Mouse (Mus musculus) 416B (cell line): ENCODE results near the gene Polr2h.
A peak's percentile ranks its signal among the peaks of the same experiment; 100 is the strongest.

Experiments used
- DNase-seq: peaks from one replicate; pipeline ENCODE4 v3.0.0; 2011; ENCODE audit warnings: low read depth

Polr2h gene

DNA sequence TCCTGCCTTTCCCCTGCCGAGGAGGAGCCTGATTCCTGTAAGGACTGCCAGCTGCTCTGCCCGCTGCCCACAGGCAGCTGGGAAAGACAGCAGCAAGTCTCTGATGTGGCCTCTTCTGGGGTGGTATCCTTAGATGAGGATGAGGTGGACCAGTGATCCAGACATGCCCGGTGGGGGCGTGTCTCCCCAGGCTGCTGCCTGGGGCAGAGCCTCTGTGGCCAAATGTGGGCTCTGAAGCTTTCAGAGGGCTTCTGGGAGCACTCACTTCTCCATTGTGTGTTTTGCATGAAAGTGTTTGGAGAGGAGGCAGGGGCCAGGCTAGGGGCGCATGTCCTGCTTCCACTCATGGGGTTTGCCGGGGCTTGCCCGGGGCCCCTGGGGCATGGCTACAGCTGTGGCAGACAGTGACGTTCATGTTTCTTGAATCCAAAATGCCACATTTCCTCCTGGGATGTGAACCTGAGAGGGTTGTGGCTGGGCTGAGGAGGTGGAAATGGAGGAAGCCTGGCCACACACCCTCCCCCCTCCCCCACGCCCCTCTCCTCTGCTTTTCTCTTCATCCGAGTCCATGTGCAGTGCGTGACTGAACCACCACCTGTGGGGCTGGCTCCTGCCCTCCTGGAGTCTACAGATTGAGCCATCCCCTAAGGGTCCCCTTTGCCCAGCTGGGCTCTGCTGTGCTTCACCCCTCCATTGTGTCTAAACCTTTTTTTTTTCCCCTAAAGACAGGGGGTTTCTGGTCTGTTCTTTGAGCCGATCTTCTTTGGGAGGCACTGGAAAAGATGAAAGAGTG is 15.5 kb upstream of the Polr2h start:
- DNase-seq = no peak

DNA sequence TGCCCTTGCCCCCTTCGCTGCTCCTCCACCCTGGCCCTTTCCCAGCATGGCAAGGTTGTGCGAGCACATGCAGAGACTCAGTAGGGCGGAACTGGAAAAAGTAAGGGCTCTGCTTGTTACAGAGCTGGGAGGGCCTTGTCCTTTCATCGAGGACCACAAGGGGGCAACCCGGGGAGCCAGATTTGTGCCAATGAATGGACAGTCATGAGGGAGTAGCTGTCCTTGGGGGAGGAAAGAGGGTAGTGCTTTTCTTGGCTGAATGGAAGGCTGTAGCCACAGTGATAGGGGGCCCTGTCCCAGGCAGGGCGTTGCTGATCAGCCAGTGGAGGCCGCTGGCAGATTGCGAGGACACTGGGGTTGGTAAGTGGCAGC is 15.0 kb upstream of the Polr2h start:
- DNase-seq = peak; percentile 74

DNA sequence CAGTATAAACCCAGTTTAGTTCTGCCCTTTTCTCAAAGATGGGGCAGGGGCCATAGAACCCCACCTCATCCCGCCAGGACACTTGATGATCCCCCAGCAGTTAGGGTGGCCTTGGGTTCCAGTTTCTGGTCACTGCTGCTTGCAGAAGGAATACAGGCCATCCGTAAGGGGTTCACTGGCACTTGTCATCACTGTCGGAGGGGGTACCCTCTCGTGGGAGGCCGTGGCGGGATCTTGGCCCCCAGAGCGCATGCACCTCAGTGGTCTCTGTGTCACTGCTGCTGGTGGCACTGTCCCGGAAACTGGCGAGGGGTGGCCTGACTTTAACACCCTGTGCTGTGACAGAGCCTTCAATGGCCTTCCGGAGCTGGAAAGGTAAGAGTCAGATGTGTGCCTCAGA is 14.4 kb upstream of the Polr2h start:
- DNase-seq = no peak

DNA sequence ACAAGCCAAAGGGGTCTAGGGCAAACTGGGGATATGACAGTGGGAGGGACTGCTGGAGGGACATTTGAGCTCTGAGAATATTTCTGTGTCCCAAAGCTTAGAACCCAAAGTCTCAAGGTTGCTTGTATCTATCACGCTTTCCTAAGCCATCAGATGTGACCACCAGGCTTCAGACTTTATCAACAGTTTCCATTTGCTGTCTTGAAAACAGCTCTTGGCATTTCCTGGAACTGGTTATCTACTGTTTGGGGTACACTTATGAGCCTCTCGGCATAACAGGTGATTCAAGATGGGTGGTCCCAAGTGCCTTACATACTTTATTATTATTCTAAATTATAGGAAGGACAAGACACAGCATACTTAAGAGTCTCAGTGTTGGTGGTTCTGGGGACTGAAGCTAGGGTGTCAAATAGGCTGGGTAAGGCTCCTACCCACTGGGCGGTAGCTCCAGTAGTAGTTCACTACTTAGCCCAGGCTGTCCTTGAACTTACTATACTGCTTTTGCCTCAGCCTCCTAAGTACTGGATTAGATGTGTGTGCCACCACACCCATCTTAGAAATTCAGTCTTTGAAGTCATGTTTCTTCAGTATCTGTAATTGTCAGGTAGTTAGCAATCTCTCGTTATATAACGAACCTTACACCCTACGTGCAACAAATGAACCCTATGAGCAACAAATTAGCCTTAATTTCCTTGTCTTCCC is 13.6 kb upstream of the Polr2h start:
- DNase-seq = no peak

DNA sequence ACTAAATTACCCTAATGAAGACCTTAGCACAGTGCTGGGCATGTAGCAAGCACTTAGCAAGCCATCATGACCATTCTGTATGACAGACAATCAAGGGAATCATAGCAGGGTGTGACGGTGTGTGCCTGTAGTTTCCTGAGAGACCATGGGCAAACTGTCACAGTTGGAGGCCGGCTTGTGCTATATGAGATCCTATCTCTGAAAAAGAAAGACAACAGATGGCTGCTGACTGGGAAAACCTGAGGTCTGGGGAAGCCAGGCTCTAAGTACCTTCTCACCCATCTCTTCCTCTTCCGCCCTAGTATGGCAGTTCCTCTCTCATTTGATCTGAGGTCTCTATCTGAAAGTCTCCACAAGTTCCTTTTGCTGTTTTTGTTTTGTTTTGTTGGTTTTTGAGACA is 11.7 kb upstream of the Polr2h start:
- peak; percentile 32 for DNase-seq

DNA sequence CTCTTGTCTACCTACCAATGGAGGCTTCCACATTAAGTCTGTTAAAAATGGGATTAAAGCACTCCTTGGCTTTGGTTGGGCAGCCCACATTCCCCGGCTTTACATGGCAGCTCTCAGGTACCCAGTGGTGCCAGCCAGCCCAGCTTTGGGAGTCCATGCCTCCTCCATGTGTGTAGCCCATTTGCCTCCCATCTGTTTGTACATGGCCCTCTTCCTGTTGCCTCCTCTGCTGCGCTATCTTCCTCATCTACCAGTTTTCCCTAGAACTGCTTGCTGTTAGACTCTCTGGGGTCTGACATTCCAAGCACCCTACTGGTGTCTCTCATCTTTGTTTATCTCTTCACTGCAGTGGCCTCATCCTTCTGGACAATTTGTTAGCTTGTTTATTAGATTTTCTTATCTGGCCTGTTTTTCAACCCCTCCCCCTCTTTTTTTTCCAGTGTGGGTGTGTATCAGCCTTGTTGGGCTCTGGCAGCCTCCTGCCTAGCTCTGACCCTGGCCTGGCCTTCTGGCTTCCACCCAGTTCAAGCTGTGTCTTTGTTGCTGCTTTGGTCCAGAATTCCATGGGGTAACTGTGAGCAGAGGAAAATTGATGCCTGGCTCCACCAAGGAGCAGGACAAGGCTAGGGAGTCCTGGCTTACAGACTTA is 10.9 kb upstream of the Polr2h start:
- DNase-seq = no peak

DNA sequence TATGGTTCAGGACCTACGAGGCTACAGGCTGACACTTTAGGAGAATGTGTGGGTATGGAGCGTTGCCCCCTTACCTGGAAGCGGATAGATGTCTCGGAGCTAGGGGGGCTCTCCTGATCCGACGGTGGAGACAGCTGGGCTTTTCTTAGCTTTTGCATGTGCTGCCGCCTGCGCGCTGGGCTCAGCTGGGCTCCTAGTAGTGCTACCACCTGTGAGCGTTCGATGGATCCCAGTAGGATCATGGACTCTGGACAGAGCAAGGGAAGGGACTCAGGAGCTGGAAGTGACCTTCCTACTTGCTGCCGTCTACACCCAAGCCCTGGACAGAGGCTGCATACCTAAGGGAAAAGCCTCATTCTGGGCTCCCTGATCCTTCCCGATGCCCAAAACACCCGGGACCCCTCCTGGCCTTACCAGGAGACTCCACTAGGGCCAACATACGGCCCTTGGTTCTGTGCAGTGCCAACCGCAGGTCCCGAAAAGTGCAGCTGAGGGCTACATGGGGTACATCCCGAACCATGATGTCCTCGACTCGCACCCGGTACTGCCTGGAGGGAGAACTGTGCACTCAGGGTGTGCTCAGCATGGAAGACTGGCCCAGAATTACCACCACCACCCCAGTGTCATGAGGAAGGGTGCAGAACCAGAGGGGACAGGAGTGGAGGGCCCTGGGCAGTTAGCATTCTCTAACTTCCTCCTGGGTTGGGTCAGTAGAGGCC is 9.1 kb upstream of the Polr2h start:
- DNase-seq = no peak

DNA sequence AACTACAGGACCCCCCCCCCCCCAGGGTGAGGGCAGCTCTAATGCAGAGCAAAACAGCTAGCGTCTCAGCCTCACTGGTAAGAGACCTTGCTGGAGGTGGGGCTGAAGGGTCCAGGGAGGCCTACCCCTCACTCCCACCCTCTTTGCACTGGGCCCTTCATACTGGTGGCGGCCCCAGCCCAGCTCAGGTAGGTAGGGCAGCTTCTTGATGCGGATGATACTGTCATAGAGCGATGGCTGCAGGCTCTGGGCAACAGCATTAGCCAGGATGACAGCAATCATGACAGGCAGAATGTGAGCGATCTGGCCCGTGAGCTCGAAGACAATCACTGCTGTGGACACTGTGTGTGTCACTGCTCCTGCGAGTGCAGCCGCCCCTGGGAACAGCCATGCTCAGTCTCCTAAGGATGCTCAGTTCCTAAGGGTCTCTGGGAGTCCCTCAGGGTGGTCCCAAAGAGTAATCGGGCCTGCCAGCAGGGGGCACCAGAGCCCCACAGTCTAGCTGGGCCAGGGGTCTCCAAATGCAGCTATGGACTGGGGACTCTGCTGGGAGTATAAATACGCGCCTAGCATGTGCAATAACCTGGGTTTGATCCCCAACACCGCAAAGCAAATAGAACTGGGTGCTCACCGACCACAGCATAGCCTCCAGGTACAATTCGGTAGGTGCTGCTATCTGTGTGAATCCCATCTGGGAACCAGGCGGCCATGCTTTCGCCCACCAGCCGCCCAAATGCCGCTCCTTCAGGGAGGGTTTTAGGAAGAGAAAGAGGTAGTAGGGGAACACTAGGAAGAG is 8.3 kb upstream of the Polr2h start:
- DNase-seq = no peak

DNA sequence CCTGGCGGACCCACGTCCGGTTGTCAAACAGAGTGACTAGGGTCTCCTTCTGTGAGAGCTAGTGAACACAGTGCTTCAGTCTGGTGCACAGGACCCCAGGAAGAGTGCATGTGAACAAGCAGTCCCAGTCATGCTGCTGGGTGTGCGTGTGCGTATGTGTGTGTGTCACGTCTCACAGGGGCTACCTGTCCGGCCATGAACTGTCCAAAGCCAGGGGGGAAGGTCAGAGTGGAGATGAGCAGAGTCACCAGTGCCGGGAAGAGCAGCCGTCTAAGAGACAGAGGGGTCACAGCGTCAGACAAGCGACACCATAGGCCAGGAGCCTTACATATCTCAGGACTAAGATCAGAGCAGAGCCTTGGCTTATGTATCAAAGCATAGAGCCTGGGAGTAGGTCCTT is 7.1 kb upstream of the Polr2h start:
- DNase-seq = no peak

- DNase-seq = peak; percentile 45
These were observed 6.7 kb upstream of the Polr2h start for GRCm38 (mm10) chr16:20710810-20711209.

DNA sequence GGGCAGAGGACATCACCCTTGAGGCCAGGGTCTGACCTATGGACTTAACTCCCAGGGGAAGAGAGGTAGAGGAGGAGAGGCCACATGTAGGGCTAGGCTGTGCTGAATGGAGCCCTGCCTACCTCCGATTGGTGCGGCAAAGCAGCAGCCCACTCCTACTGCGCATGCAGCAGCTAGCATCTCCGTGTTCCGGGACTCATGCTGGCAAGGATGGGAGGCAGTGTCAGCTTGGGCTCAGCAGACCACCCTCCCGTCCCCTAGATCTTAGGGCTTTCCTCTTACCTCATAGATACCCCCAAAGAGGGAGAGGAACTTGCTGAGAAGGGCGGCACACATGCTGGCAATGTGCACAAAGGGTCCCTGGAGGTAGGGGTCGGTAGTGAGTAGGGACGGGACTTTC is 5.3 kb upstream of the Polr2h start:
- no peak for DNase-seq

DNA sequence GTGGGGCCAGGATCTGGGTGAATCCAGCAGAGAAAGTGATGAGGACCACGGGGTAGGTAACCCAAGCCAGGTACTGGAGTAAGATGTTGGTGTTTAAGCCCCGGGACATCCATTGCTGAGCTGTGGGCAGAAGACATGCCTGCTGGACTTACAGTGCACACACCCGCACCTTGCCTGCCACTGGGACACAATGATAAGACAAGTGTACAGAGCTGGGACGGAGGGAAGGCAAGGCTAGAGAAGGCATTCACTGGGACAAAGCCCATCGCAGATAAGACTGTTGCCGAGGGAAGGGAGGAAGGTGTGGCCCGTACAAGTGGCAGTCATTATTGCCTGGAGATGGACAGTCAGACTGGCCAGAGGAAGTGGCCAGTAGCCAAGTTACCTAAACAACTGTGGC is 4.6 kb upstream of the Polr2h start:
- DNase-seq = no peak

DNA sequence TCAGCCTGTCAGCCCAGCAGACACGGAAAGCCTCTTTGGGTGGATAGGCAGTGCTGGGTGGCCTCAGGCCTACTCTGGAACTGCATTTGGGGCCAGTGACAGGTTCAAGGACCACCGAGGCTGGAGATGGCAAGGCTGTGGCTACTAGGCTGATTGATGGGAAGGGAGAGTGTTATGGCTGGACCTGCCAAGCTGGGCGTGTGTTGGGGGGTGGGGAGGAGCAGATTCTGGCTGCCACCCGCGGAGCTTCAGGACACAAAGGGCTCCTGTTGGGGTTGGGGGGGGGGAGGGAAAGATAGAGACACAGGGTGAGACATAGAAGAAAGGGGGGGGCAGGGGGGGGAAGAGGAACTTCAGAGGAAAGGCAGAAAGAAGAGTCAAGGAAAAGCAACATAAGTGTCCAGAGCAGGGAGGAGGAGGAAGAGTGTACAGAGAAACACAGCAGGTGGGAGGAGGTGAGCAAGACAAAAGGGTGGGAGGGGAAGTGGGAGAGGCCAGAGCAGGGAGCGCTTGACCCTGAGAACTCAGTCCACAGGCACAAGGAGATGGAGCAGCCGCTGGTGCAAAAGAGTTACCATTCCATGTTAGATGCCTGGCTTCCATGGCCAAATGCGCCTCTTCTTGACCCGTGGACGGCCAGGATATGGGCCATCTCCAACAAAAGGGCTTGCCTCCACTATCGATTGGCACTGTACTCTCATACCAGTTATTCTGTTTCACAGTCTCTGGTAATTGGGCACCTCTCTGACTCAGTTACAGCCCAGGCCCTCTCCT is 3.0 kb upstream of the Polr2h start:
- DNase-seq = no peak

DNA sequence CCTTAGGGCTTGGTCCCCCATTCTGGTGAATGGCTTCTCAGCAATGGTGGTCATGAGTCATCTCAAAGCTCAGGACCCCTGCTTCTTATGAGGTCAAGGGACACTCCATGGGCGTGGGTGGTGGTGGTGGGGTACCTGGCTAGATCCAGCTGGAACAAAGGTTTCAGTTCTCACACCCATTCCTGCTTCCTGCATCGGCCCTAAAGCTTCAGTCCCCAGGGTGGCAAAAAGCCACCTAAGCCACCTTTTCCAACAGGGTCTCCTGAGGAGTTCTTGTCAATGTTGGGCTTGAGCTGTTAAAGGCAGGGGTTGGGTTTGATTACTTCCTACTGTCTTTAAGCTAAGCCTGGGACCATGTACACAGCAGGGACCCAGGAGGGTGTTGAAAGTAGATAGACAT is 2.3 kb upstream of the Polr2h start:
- no peak for DNase-seq

DNA sequence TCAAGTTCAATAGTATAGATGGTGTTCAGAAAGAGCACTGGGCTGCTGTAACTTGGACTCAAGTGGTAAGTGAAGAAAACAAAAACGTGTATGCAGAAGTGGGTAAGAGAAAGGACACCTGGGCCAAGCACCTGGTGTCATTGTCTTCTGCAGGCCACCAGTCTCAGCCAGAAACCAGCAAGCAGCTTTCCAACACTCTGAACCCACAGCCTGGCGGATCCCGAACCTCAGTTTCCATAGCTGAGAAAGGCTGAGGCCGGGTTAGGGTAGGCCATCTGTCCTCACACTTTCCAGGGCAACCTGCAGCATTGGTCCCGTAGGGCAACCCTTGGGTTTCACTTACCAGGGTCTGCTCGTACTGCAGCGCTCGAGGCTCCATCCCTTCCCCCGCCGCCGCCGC is 1.9 kb upstream of the Polr2h start:
- DNase-seq = no peak

GRCm38 (mm10) chr16:20715976-20716840 is 1.3 kb upstream of the Polr2h start:
- DNase-seq = peak; percentile 69

DNA sequence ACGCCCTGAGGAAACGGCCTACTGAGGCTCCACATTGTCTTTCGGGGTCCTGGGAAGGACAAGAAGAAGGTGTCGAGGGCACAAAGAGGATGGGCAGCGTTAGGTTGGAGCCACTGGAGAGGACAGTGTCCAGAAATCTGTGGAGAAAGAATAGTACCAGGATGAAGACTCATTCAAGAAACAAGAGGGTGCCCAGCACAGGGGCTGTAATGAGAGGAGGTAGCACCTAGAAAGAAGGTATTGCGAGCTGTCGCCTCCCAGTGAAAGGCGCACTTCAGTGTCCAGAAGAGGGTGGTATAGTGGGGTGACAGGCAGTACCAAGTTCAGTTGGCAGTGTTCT is 654 bp upstream of the Polr2h start:
- DNase-seq = no peak

GRCm38 (mm10) chr16:20717978-20718670 is 659 bp downstream of the Polr2h start:
- DNase-seq = peak; percentile 63

GRCm38 (mm10) chr16:20721808-20722207 is 4.3 kb downstream of the Polr2h start:
- DNase-seq = no peak

DNA sequence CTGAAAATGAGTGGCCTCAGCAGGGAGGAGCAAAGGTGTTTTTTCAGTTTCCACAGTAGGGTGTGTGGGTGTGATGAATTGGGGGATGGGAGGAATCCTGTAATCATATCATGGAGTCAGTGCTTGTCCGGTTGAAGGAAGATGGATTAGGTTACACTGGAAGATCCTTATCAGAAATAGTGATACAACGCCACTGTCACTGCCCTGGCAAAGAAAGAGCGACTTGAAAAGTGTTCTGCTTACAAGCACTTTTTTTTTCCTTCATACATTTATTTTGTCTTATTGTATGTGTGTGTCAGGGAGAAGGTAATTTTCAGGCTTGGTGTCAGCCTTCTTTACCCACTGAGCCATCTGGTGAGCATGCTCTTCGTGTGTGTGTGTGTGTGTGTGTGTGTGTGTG is 5.3 kb downstream of the Polr2h start:
- DNase-seq = peak; percentile 32
